Mouse (Mus musculus): ENCODE data around the gene Phactr4. TPM values are rescaled to one million over a fixed set of nuclear protein-coding genes. Genes with fewer than 3 reads are reported as not detected.

Gene Phactr4
- total and polyA plus RNA-seq, 3 experiments: 0.95 to 9.6 (median 1.4) TPM

- TF ChIP-seq BHLHE40 (IDR thresholded peaks at IDR 0.05; ENCODE audit: low read depth, low read length) (peak; percentile 61; the same call in 1 of the 2 replicates), USF2 (conservative IDR thresholded peaks at IDR 0.05; ENCODE audit: low read depth, low read length) (no peak), JUN (IDR thresholded peaks at IDR 0.05; ENCODE audit: insufficient read depth, low read depth, low read length) (no peak), POLR2A (IDR thresholded peaks at IDR 0.05; ENCODE audit: low read depth, low read length) (peak; percentile 100), USF1 (IDR thresholded peaks at IDR 0.05; ENCODE audit: low read depth, low read length) (no peak; the same call in 1 of the 2 replicates), GABPA (IDR thresholded peaks at IDR 0.05; ENCODE audit: insufficient replicate concordance, low read depth, low read length) (no peak), TCF12 (IDR thresholded peaks at IDR 0.05; ENCODE audit: low read depth, low read length) (peak; percentile 97), MAZ (IDR thresholded peaks at IDR 0.05; ENCODE audit: low read depth, low read length) (no peak), KAT2A (IDR thresholded peaks at IDR 0.05; ENCODE audit: insufficient replicate concordance, low read length) (peak; percentile 78; the same call in 1 of the 2 replicates), MXI1 (IDR thresholded peaks at IDR 0.05; ENCODE audit: low read depth, low read length) (peak; percentile 82; the same call in 1 of the 2 replicates), EP300 (IDR thresholded peaks at IDR 0.05; ENCODE audit: low read length) (no peak), CTCF (conservative IDR thresholded peaks at IDR 0.05 in 1 of 2, IDR thresholded peaks at IDR 0.05 in 1 of 2; ENCODE audit: low read depth in 2 of 2, low read length in 2 of 2) (peak in 1 of 2 experiments; percentile 13; a peak in 1 of 4 replicates), POLR2AphosphoS2 (IDR thresholded peaks at IDR 0.05; ENCODE audit: low read depth, low read length) (peak; percentile 99), NRF1 (IDR thresholded peaks at IDR 0.05; ENCODE audit: low read depth, low read length) (peak; percentile 99), MAFK (IDR thresholded peaks at IDR 0.05; ENCODE audit: insufficient replicate concordance, low read length) (no peak), ZC3H11A (IDR thresholded peaks at IDR 0.05; ENCODE audit: low read depth, low read length) (no peak), ZKSCAN1 (IDR thresholded peaks at IDR 0.05; ENCODE audit: borderline replicate concordance, low read depth, low read length) (no peak)
Observed at GRCm38 (mm10) chr4:132353481-132353885, 68.8 kb downstream of the Phactr4 start, which contains the start of gene Rcc1 (continued).

- TF ChIP-seq ETS1 (conservative IDR thresholded peaks at IDR 0.05; ENCODE audit: low read depth, low read length) (no peak), CTCF (conservative IDR thresholded peaks at IDR 0.05 in 1 of 2, IDR thresholded peaks at IDR 0.05 in 1 of 2; ENCODE audit: low read depth in 2 of 2, low read length in 2 of 2) (no peak), KAT2A (IDR thresholded peaks at IDR 0.05; ENCODE audit: insufficient replicate concordance, low read length) (no peak), POLR2A (IDR thresholded peaks at IDR 0.05; ENCODE audit: low read depth, low read length) (no peak), RCOR1 (conservative IDR thresholded peaks at IDR 0.05; ENCODE audit: low read depth, low read length) (no peak), SIN3A (IDR thresholded peaks at IDR 0.05; ENCODE audit: low read length) (no peak), UBTF (IDR thresholded peaks at IDR 0.05; ENCODE audit: low read depth, low read length) (no peak), NELFE (IDR thresholded peaks at IDR 0.05; ENCODE audit: low read depth, low read length) (no peak)
- dilution Hi-C loops (cut with MboI; ENCODE audit: extremely low pct_ligation_motif_present, extremely low pct_unique_long_range_greater_than_20kb, low sequenced_read_pairs) (no loop called here), in situ Hi-C loops (cut with MboI; ENCODE audit: low pct_ligation_motif_present, low pct_unique_long_range_greater_than_20kb, low sequenced_read_pairs) (loop anchor here (10.0 kb wide), 1 partner anchor 62 kb away; no protein-coding TSS in a partner anchor)
- DNase-seq (ENCODE audit: extremely low read depth): no peak
- H3K4me1 ChIP-seq (ENCODE audit: control insufficient read depth in 1 of 2, insufficient read depth in 2 of 2): peaks cover 8 to 50% of the 10 kb centered on the region in 2 experiments
- H3K9me3 ChIP-seq (replicated peaks; ENCODE audit: low read length): no peaks in the 10 kb centered on the region
- H3K79me2 ChIP-seq (replicated peaks; ENCODE audit: control insufficient read depth, extremely low read depth, insufficient read depth, poor library complexity, severe bottlenecking): peaks cover 23% of the 10 kb centered on the region
- H3K4me2 ChIP-seq (ENCODE audit: insufficient read depth, low read depth, poor library complexity, severe bottlenecking): peak overlapping the region; percentile 91
- H3K4me3 ChIP-seq (replicated peaks in 1 of 3; ENCODE audit: low read depth in 2 of 3, low read length in 2 of 3, poor library complexity in 1 of 3): peak overlapping the region; percentile 84 to 96 (median 87)
- H3K27me3 ChIP-seq (replicated peaks): no peaks in the 10 kb centered on the region
- peak overlapping the region; percentile 99 for H3K9ac ChIP-seq (ENCODE audit: insufficient read depth, low read depth)
- H3K36me3 ChIP-seq (replicated peaks in 1 of 2; ENCODE audit: control insufficient read depth in 1 of 2, insufficient read depth in 1 of 2, low read length in 1 of 2): peaks cover 14 to 35% of the 10 kb centered on the region in 2 experiments
- H3K27ac ChIP-seq (ENCODE audit: insufficient read depth, low read depth): peak overlapping the region; percentile 44; the same call in 1 of the 2 replicates
Observed at GRCm38 (mm10) chr4:132352739-132353138, 69.5 kb downstream of the Phactr4 start.
